Mouse (Mus musculus): ENCODE results near the gene Nphs1. TPM values are rescaled to one million over a fixed set of nuclear protein-coding genes. Genes with fewer than 3 reads are reported as not detected.

Gene Nphs1
- polyA plus RNA-seq, 1 experiment from 2014 or later, result not detected

- Histone ChIP-seq H3K27ac (ENCODE audit: low read length) (no peak overlapping the region), H3K4me1 (replicated peaks; ENCODE audit: control insufficient read depth, insufficient read depth, low read length) (peaks cover 13% of the 10 kb centered on the region), H3K4me2 (ENCODE audit: low read length) (no peak overlapping the region), H3K9ac (replicated peaks; ENCODE audit: low read depth, low read length) (no peak overlapping the region), H3K36me3 (ENCODE audit: control insufficient read depth, insufficient read depth) (no peaks in the 10 kb centered on the region), H3K4me3 (replicated peaks; ENCODE audit: low read length) (no peak overlapping the region), H3K9me3 (ENCODE audit: control insufficient read depth, low read length) (0 out of 2 replicates have a peak, but pooled peaks cover 2% of the 10 kb centered on the region), H3K27me3 (replicated peaks; ENCODE audit: control insufficient read depth, insufficient read depth, low read length) (peaks cover 49% of the 10 kb centered on the region)
- no peak for ATAC-seq
- WGBS, result under 1% methylated on average over 25 of the region's 25 CpGs
Measured at GRCm38 (mm10) chr7:30453766-30454165, 4.3 kb upstream of the Nphs1 start.

- H3K4me2 ChIP-seq (ENCODE audit: low read length), result no peak overlapping the region
- no peak overlapping the region for H3K9ac ChIP-seq (replicated peaks; ENCODE audit: low read depth, low read length)
- H3K27me3 ChIP-seq (replicated peaks; ENCODE audit: control insufficient read depth, insufficient read depth, low read length), result peaks cover 52% of the 10 kb centered on the region
- H3K4me1 ChIP-seq (replicated peaks; ENCODE audit: control insufficient read depth, insufficient read depth, low read length), result peaks cover 13% of the 10 kb centered on the region
- no peak for ATAC-seq
- H3K36me3 ChIP-seq (ENCODE audit: control insufficient read depth, insufficient read depth), result no peaks in the 10 kb centered on the region
- under 1% methylated on average over 6 of the region's 6 CpGs for WGBS
- H3K27ac ChIP-seq (ENCODE audit: low read length), result no peak overlapping the region
- H3K4me3 ChIP-seq (replicated peaks; ENCODE audit: low read length), result no peak overlapping the region
- H3K9me3 ChIP-seq (ENCODE audit: control insufficient read depth, low read length), result 0 out of 2 replicates have a peak, but pooled peaks cover 2% of the 10 kb centered on the region
Measured at GRCm38 (mm10) chr7:30454259-30454658, 3.9 kb upstream of the Nphs1 start.

GRCm38 (mm10) chr7:30456487-30456886 lies 1.6 kb upstream of the Nphs1 start:
- H3K4me3 ChIP-seq (replicated peaks; ENCODE audit: low read length), result no peak overlapping the region; the same call in 1 of the 2 replicates
- peaks cover 13% of the 10 kb centered on the region for H3K4me1 ChIP-seq (replicated peaks; ENCODE audit: control insufficient read depth, insufficient read depth, low read length)
- H3K27ac ChIP-seq (ENCODE audit: low read length), result no peak overlapping the region
- peaks cover 73% of the 10 kb centered on the region for H3K27me3 ChIP-seq (replicated peaks; ENCODE audit: control insufficient read depth, insufficient read depth, low read length)
- H3K36me3 ChIP-seq (ENCODE audit: control insufficient read depth, insufficient read depth), result no peaks in the 10 kb centered on the region
- 1% methylated on average over 9 of the region's 9 CpGs for WGBS
- H3K4me2 ChIP-seq (ENCODE audit: low read length), result peak overlapping the region; percentile 42
- no peak for ATAC-seq
- no peak overlapping the region for H3K9ac ChIP-seq (replicated peaks; ENCODE audit: low read depth, low read length)
- 0 out of 2 replicates have a peak, but pooled peaks cover 2% of the 10 kb centered on the region for H3K9me3 ChIP-seq (ENCODE audit: control insufficient read depth, low read length)

GRCm38 (mm10) chr7:30456911-30457628 lies 1.0 kb upstream of the Nphs1 start:
- under 1% methylated on average over 31 of the region's 31 CpGs for WGBS
- no peaks in the 10 kb centered on the region for H3K36me3 ChIP-seq (ENCODE audit: control insufficient read depth, insufficient read depth)
- H3K4me1 ChIP-seq (replicated peaks; ENCODE audit: control insufficient read depth, insufficient read depth, low read length), result peaks cover 13% of the 10 kb centered on the region
- peak overlapping the region; percentile 42 for H3K4me2 ChIP-seq (ENCODE audit: low read length)
- no peak overlapping the region for H3K9ac ChIP-seq (replicated peaks; ENCODE audit: low read depth, low read length)
- H3K4me3 ChIP-seq (replicated peaks; ENCODE audit: low read length), result peak overlapping the region; percentile 7
- no peak overlapping the region for H3K27ac ChIP-seq (ENCODE audit: low read length)
- peak; percentile 31; the same call in 1 of the 2 replicates for ATAC-seq
- H3K27me3 ChIP-seq (replicated peaks; ENCODE audit: control insufficient read depth, insufficient read depth, low read length), result peaks cover 75% of the 10 kb centered on the region
- 0 out of 2 replicates have a peak, but pooled peaks cover 2% of the 10 kb centered on the region for H3K9me3 ChIP-seq (ENCODE audit: control insufficient read depth, low read length)

- Histone ChIP-seq H3K9ac (replicated peaks; ENCODE audit: low read depth, low read length) (no peak overlapping the region), H3K36me3 (ENCODE audit: control insufficient read depth, insufficient read depth) (no peaks in the 10 kb centered on the region), H3K4me2 (ENCODE audit: low read length) (no peak overlapping the region), H3K27ac (ENCODE audit: low read length) (no peak overlapping the region), H3K9me3 (ENCODE audit: control insufficient read depth, low read length) (0 out of 2 replicates have a peak, but pooled peaks cover 2% of the 10 kb centered on the region), H3K27me3 (replicated peaks; ENCODE audit: control insufficient read depth, insufficient read depth, low read length) (peaks cover 68% of the 10 kb centered on the region), H3K4me3 (replicated peaks; ENCODE audit: low read length) (no peak overlapping the region), H3K4me1 (replicated peaks; ENCODE audit: control insufficient read depth, insufficient read depth, low read length) (peaks cover 13% of the 10 kb centered on the region)
- no peak for ATAC-seq
- WGBS, result 31% methylated on average over 6 of the region's 6 CpGs
Measured at GRCm38 (mm10) chr7:30459484-30459883, 1.4 kb downstream of the Nphs1 start.

GRCm38 (mm10) chr7:30463568-30463967 lies 5.5 kb downstream of the Nphs1 start:
- Histone ChIP-seq H3K9ac (replicated peaks; ENCODE audit: low read depth, low read length) (no peak overlapping the region), H3K27ac (ENCODE audit: low read length) (no peak overlapping the region), H3K9me3 (ENCODE audit: control insufficient read depth, low read length) (no peaks in the 10 kb centered on the region), H3K27me3 (replicated peaks; ENCODE audit: control insufficient read depth, insufficient read depth, low read length) (peaks cover 80% of the 10 kb centered on the region), H3K4me1 (replicated peaks; ENCODE audit: control insufficient read depth, insufficient read depth, low read length) (no peaks in the 10 kb centered on the region), H3K4me2 (ENCODE audit: low read length) (no peak overlapping the region), H3K36me3 (ENCODE audit: control insufficient read depth, insufficient read depth) (no peaks in the 10 kb centered on the region), H3K4me3 (replicated peaks; ENCODE audit: low read length) (no peak overlapping the region)
- 22% methylated on average over 7 of the region's 7 CpGs for WGBS
- ATAC-seq, result no peak

GRCm38 (mm10) chr7:30463996-30464395 lies 5.9 kb downstream of the Nphs1 start:
- H3K27me3 ChIP-seq (replicated peaks; ENCODE audit: control insufficient read depth, insufficient read depth, low read length), result peaks cover 77% of the 10 kb centered on the region
- H3K9ac ChIP-seq (replicated peaks; ENCODE audit: low read depth, low read length), result no peak overlapping the region
- no peaks in the 10 kb centered on the region for H3K4me1 ChIP-seq (replicated peaks; ENCODE audit: control insufficient read depth, insufficient read depth, low read length)
- no peak overlapping the region for H3K4me3 ChIP-seq (replicated peaks; ENCODE audit: low read length)
- no peaks in the 10 kb centered on the region for H3K9me3 ChIP-seq (ENCODE audit: control insufficient read depth, low read length)
- ATAC-seq, result no peak
- WGBS, result 14% methylated on average over 4 of the region's 4 CpGs
- H3K27ac ChIP-seq (ENCODE audit: low read length), result no peak overlapping the region
- H3K4me2 ChIP-seq (ENCODE audit: low read length), result no peak overlapping the region
- no peaks in the 10 kb centered on the region for H3K36me3 ChIP-seq (ENCODE audit: control insufficient read depth, insufficient read depth)

GRCm38 (mm10) chr7:30464816-30465300 lies 6.7 kb downstream of the Nphs1 start:
- no peak for ATAC-seq
- Histone ChIP-seq H3K36me3 (ENCODE audit: control insufficient read depth, insufficient read depth) (no peaks in the 10 kb centered on the region), H3K27me3 (replicated peaks; ENCODE audit: control insufficient read depth, insufficient read depth, low read length) (peaks cover 71% of the 10 kb centered on the region), H3K9me3 (ENCODE audit: control insufficient read depth, low read length) (no peaks in the 10 kb centered on the region), H3K4me2 (ENCODE audit: low read length) (no peak overlapping the region), H3K4me1 (replicated peaks; ENCODE audit: control insufficient read depth, insufficient read depth, low read length) (no peaks in the 10 kb centered on the region), H3K27ac (ENCODE audit: low read length) (no peak overlapping the region), H3K9ac (replicated peaks; ENCODE audit: low read depth, low read length) (no peak overlapping the region), H3K4me3 (replicated peaks; ENCODE audit: low read length) (no peak overlapping the region)
- 8% methylated on average over 6 of the region's 6 CpGs for WGBS

- no peak overlapping the region for H3K4me3 ChIP-seq (replicated peaks; ENCODE audit: low read length)
- ATAC-seq, result no peak
- no peak overlapping the region for H3K27ac ChIP-seq (ENCODE audit: low read length)
- no peaks in the 10 kb centered on the region for H3K9me3 ChIP-seq (ENCODE audit: control insufficient read depth, low read length)
- H3K4me2 ChIP-seq (ENCODE audit: low read length), result no peak overlapping the region
- whole genome bisulfite sequencing, result 47% methylated on average over 5 of the region's 5 CpGs
- H3K4me1 ChIP-seq (replicated peaks; ENCODE audit: control insufficient read depth, insufficient read depth, low read length), result peaks cover under 1% of the 10 kb centered on the region; the same call in 1 of the 2 replicates
- no peak overlapping the region for H3K9ac ChIP-seq (replicated peaks; ENCODE audit: low read depth, low read length)
- H3K36me3 ChIP-seq (ENCODE audit: control insufficient read depth, insufficient read depth), result no peaks in the 10 kb centered on the region
- peaks cover 9% of the 10 kb centered on the region for H3K27me3 ChIP-seq (replicated peaks; ENCODE audit: control insufficient read depth, insufficient read depth, low read length)
Measured at GRCm38 (mm10) chr7:30472411-30472810, 14.3 kb downstream of the Nphs1 start.
